25 mouse cellular contexts compared by ENCODE assay signal in genomic region chr1:175523572-175523971, GRCm38 (mm10). TPM values are rescaled to one million over a fixed set of nuclear protein-coding genes. Genes with fewer than 3 reads are reported as not detected.
"Had no signal": no experiment of that assay in that cellular context is flagged by ENCODE, and none has a peak within 500 bp of the region (broad histone marks: within the 10 kb centered on the region; RNA-seq: fewer than 3 reads in every experiment).

No protein-coding gene starts in this region.

- H3K4me3 ChIP-seq: heart, adult 2 months; heart, embryonic 12.5 days; hindbrain, embryonic 13.5 days; hindbrain, embryonic 15.5 days; kidney, embryonic 15.5 days; limb, embryonic 10.5 days; limb, embryonic 12.5 days had no signal

- H3K36me3 ChIP-seq: heart, embryonic 12.5 days; hindbrain, embryonic 13.5 days; hindbrain, embryonic 15.5 days; kidney, embryonic 15.5 days; limb, embryonic 10.5 days; limb, embryonic 12.5 days had no signal

- H3K9me3 ChIP-seq: heart, embryonic 12.5 days; hindbrain, embryonic 13.5 days; hindbrain, embryonic 15.5 days; kidney, embryonic 15.5 days; limb, embryonic 10.5 days; limb, embryonic 12.5 days had no signal

- ATAC-seq: forebrain, postnatal 0 days; hindbrain, postnatal 0 days had no signal

- H3K4me1 ChIP-seq: heart, embryonic 12.5 days; hindbrain, embryonic 13.5 days; hindbrain, embryonic 15.5 days; kidney, embryonic 15.5 days; limb, embryonic 10.5 days; limb, embryonic 12.5 days had no signal

- H3K9ac ChIP-seq: forebrain, postnatal 0 days; heart, embryonic 12.5 days; hindbrain, embryonic 13.5 days; hindbrain, embryonic 15.5 days; kidney, embryonic 15.5 days; limb, embryonic 12.5 days had no signal

- H3K4me2 ChIP-seq: heart, embryonic 12.5 days; hindbrain, embryonic 13.5 days; hindbrain, embryonic 15.5 days; kidney, embryonic 15.5 days; limb, embryonic 12.5 days; liver, embryonic 11.5 days had no signal

- DNase-seq: forebrain, postnatal 0 days; gastrocnemius, postnatal 14 days; gastrocnemius, postnatal 36 days; heart, adult 11 months; heart, adult 2 months; heart, postnatal 14 days; heart, postnatal 36 days; kidney, adult 11 months; kidney, adult 2 months; kidney, adult 9 months; kidney, postnatal 14 days; kidney, postnatal 36 days; layer of hippocampus, adult 9-11 months; layer of hippocampus, postnatal 36 days; liver had no signal

- H3K27ac ChIP-seq: heart, adult 2 months; hindbrain, embryonic 13.5 days; hindbrain, embryonic 15.5 days; hindbrain, postnatal 0 days; kidney, embryonic 15.5 days; kidney, postnatal 0 days; limb, embryonic 10.5 days; limb, embryonic 12.5 days had no signal

- H3K27me3 ChIP-seq: heart, embryonic 12.5 days; hindbrain, embryonic 13.5 days; hindbrain, embryonic 15.5 days; limb, embryonic 12.5 days had no signal

RNA-seq across cellular contexts. Expression of gene Rgs7, which starts 31.3 kb away (rescaled TPM):
- total RNA-seq: hematopoietic stem cell, adult 5-6 weeks had no signal
- polyA plus RNA-seq: limb, embryonic 10.5 days had no signal
